Mouse (Mus musculus) midbrain, postnatal 0 days (tissue): Measurements from ENCODE around the gene Guk1. TPM values are rescaled to one million over a fixed set of nuclear protein-coding genes. Genes with fewer than 3 reads are reported as not detected.
A peak's percentile ranks its signal among the peaks of the same experiment; 100 is the strongest.

Experiments used
- ATAC-seq: fragments of 200-750 bp; cut with Nextera tagmentation; 2 replicates; pipeline ENCODE4 v1.8.0; 2017; ENCODE audit warnings: moderate number of reproducible peaks, mild to moderate bottlenecking, moderate TSS enrichment, moderate library complexity; ENCODE audit not compliant: low FRiP score
- DNase-seq: peaks from one replicate; pipeline ENCODE4 v3.0.0-alpha.2; 2015; ENCODE audit warnings: low spot score
- H3K27ac ChIP-seq: fragments of 300-500 bp; sonication (generic); 2 replicates; pipeline ENCODE4 v1.5.1; 2014; ENCODE audit warnings: low read depth, mild to moderate bottlenecking, low read length, mixed read lengths
- H3K27me3 ChIP-seq: fragments of 300-500 bp; sonication (generic); 2 replicates; pipeline ENCODE4 v1.6.1; 2014; ENCODE audit warnings: low read length, control low read depth, mixed read lengths; ENCODE audit not compliant: insufficient read depth
- H3K36me3 ChIP-seq: fragments of 300-500 bp; sonication (generic); 2 replicates; pipeline ENCODE4 v1.6.1; 2014; ENCODE audit warnings: low read length, control low read depth, mixed read lengths; ENCODE audit not compliant: insufficient read depth
- H3K4me1 ChIP-seq: fragments of 300-500 bp; sonication (generic); 2 replicates; pipeline ENCODE4 v1.6.1; 2014; ENCODE audit warnings: mild to moderate bottlenecking, control low read depth, antibody characterized with exemption, low read length, mixed read lengths; ENCODE audit not compliant: insufficient read depth
- H3K4me2 ChIP-seq: fragments of 300-500 bp; sonication (generic); 2 replicates; pipeline ENCODE4 v1.6.1; 2014; ENCODE audit warnings: low read depth, mild to moderate bottlenecking, low read length, mixed read lengths; ENCODE audit not compliant: poor library complexity, severe bottlenecking
- H3K4me3 ChIP-seq: fragments of 300-500 bp; sonication (generic); 2 replicates; pipeline ENCODE4 v1.5.1; 2014; ENCODE audit warnings: low read depth, mild to moderate bottlenecking, low read length, moderate library complexity
- H3K9ac ChIP-seq: fragments of 300-500 bp; sonication (generic); replicated peaks from 2 replicates; pipeline ENCODE4 v1.6.1; 2014; ENCODE audit warnings: mild to moderate bottlenecking, low read length, moderate library complexity, mixed read lengths; ENCODE audit not compliant: poor library complexity, severe bottlenecking
- H3K9me3 ChIP-seq: fragments of 300-500 bp; sonication (generic); 2 replicates; pipeline ENCODE4 v1.6.1; 2016; ENCODE audit warnings: low read length, control low read depth
- CTCF ChIP-seq: IDR thresholded peaks from 2 replicates; pipeline ENCODE4 v1.5.1; 2016; ENCODE audit warnings: antibody characterized with exemption, mild to moderate bottlenecking
- WGBS: fragments of 180-500 bp; shearing (Covaris S2); extraction: QIAGEN DNeasy Blood & Tissue Kit; methylation state at CpG from one replicate; pipeline ENCODE4 v1.1.7; 2014; 5-methylcytosine and 5-hydroxymethylcytosine counted together
- polyA plus RNA-seq: library from polyadenylated mRNA; unstranded; fragments of >200 nt; fragmentation: Nextera tagmentation; extraction: Ambion mirVana; gene quantifications from 2 replicates; pipeline ENCODE4 v1.2.1, GENCODE M21; 2015
- total RNA-seq: library from RNA; depleted of rRNA; stranded (reverse); fragments of >200 nt; gene quantifications from 2 replicates; pipeline ENCODE4 v1.2.3, GENCODE M21; 2014

The Guk1 gene
- total and polyA plus RNA-seq, 2 experiments from 2014 or later, result 125 to 289 TPM

GRCm38 (mm10) chr11:59155900-59156299 lies 36.1 kb downstream of the Guk1 start:
- peaks cover 26% of the 10 kb centered on the region for H3K36me3 ChIP-seq
- TF ChIP-seq CTCF, result no peak

GRCm38 (mm10) chr11:59154220-59154619 lies 37.8 kb downstream of the Guk1 start:
- 90% methylated on average over 7 of the region's 7 CpGs for WGBS
- Histone ChIP-seq H3K27ac (no peak overlapping the region), H3K4me2 (no peak overlapping the region)

More at GRCm38 (mm10) chr11:59155900-59156299, 36.1 kb downstream of the Guk1 start:
- H3K27ac ChIP-seq, result no peak overlapping the region
- ATAC-seq (no peak), DNase-seq (no peak)
- H3K4me2 ChIP-seq, result no peak overlapping the region
- H3K27me3 ChIP-seq, result no peaks in the 10 kb centered on the region
- WGBS, result 89% methylated on average over 5 of the region's 5 CpGs
- no peaks in the 10 kb centered on the region for H3K9me3 ChIP-seq
- no peak overlapping the region for H3K9ac ChIP-seq
- H3K4me1 ChIP-seq, result no peaks in the 10 kb centered on the region
- H3K4me3 ChIP-seq, result no peak overlapping the region

GRCm38 (mm10) chr11:59151729-59152128 lies 40.3 kb downstream of the Guk1 start:
- DNase-seq, result no peak
- WGBS, result 30% methylated on average over 3 of the region's 3 CpGs

More at GRCm38 (mm10) chr11:59154220-59154619, 37.8 kb downstream of the Guk1 start:
- DNase-seq (no peak), ATAC-seq (no peak)
- peaks cover 23% of the 10 kb centered on the region for H3K36me3 ChIP-seq
- no peaks in the 10 kb centered on the region for H3K4me1 ChIP-seq
- no peaks in the 10 kb centered on the region for H3K27me3 ChIP-seq
- H3K4me3 ChIP-seq, result no peak overlapping the region
- no peak for TF ChIP-seq CTCF
- H3K9ac ChIP-seq, result no peak overlapping the region
- H3K9me3 ChIP-seq, result no peaks in the 10 kb centered on the region

GRCm38 (mm10) chr11:59149302-59149701 lies 42.7 kb downstream of the Guk1 start:
- ATAC-seq (no peak), DNase-seq (no peak)
- Histone ChIP-seq H3K4me3 (no peak overlapping the region), H3K27ac (no peak overlapping the region), H3K9me3 (no peaks in the 10 kb centered on the region), H3K36me3 (no peaks in the 10 kb centered on the region), H3K27me3 (no peaks in the 10 kb centered on the region), H3K9ac (no peak overlapping the region), H3K4me1 (no peaks in the 10 kb centered on the region), H3K4me2 (no peak overlapping the region)
- TF ChIP-seq CTCF, result no peak
- 47% methylated on average over 3 of the region's 3 CpGs for WGBS

More at GRCm38 (mm10) chr11:59151729-59152128, 40.3 kb downstream of the Guk1 start:
- no peak overlapping the region for H3K4me2 ChIP-seq
- no peaks in the 10 kb centered on the region for H3K27me3 ChIP-seq
- no peak overlapping the region for H3K9ac ChIP-seq
- ATAC-seq, result no peak
- H3K9me3 ChIP-seq, result no peaks in the 10 kb centered on the region
- no peak overlapping the region for H3K4me3 ChIP-seq
- TF ChIP-seq CTCF, result peak; percentile 39; the same call in 1 of the 2 replicates
- H3K27ac ChIP-seq, result no peak overlapping the region
- H3K4me1 ChIP-seq, result no peaks in the 10 kb centered on the region
- peaks cover 11% of the 10 kb centered on the region for H3K36me3 ChIP-seq

GRCm38 (mm10) chr11:59142962-59143361 lies 49.0 kb downstream of the Guk1 start:
- H3K36me3 ChIP-seq, result no peaks in the 10 kb centered on the region
- H3K9ac ChIP-seq, result no peak overlapping the region
- no peaks in the 10 kb centered on the region; the same call in 1 of the 2 replicates for H3K27me3 ChIP-seq
- WGBS, result 85% methylated on average over 5 of the region's 5 CpGs
- H3K4me1 ChIP-seq, result no peaks in the 10 kb centered on the region
- no peak overlapping the region for H3K4me2 ChIP-seq
- no peak for DNase-seq
- no peak for TF ChIP-seq CTCF
- H3K27ac ChIP-seq, result no peak overlapping the region
- no peaks in the 10 kb centered on the region for H3K9me3 ChIP-seq
- H3K4me3 ChIP-seq, result no peak overlapping the region
- no peak for ATAC-seq

- Histone ChIP-seq H3K9me3 (no peaks in the 10 kb centered on the region), H3K9ac (no peak overlapping the region), H3K27me3 (peaks cover 10% of the 10 kb centered on the region), H3K36me3 (no peaks in the 10 kb centered on the region), H3K4me1 (no peaks in the 10 kb centered on the region), H3K27ac (no peak overlapping the region), H3K4me2 (peak overlapping the region; percentile 20; the same call in 1 of the 2 replicates), H3K4me3 (no peak overlapping the region)
- WGBS, result 13% methylated on average over 12 of the region's 14 CpGs
- no peak for TF ChIP-seq CTCF
- no peak for DNase-seq
- no peak for ATAC-seq
Measured at GRCm38 (mm10) chr11:59141772-59142370, 50.1 kb downstream of the Guk1 start.
